Mouse (Mus musculus) heart, embryonic 11.5 days (tissue): ENCODE results near the gene Gm10024. TPM values are rescaled to one million over a fixed set of nuclear protein-coding genes. Genes with fewer than 3 reads are reported as not detected.
"Not testable (repeated sequence)": the region's sequence is repeated elsewhere in the genome, so short reads cannot be mapped to it uniquely, and the experiment has no call there.

ENCODE experiments used
- ATAC-seq: fragments of 200-750 bp; cut with Nextera tagmentation; replicated peaks from 2 replicates; pipeline ENCODE4 v1.8.0; 2017; ENCODE audit warnings: moderate library complexity; ENCODE audit not compliant: insufficient number of reproducible peaks, low FRiP score, low TSS enrichment
- H3K27ac ChIP-seq: fragments of 300-500 bp; sonication (generic); 2 replicates; pipeline ENCODE4 v1.5.1; 2014; ENCODE audit warnings: mild to moderate bottlenecking, low read depth, low read length
- H3K27me3 ChIP-seq: fragments of 300-500 bp; sonication (generic); 2 replicates; pipeline ENCODE4 v1.6.1; 2014; ENCODE audit warnings: mild to moderate bottlenecking, low read length, mixed read lengths; ENCODE audit not compliant: control insufficient read depth, insufficient read depth
- H3K36me3 ChIP-seq: fragments of 300-500 bp; sonication (generic); 2 replicates; pipeline ENCODE4 v1.6.1; 2014; ENCODE audit warnings: mild to moderate bottlenecking, low read length, moderate library complexity, mixed read lengths; ENCODE audit not compliant: control insufficient read depth, insufficient read depth
- H3K4me1 ChIP-seq: fragments of 300-500 bp; sonication (generic); 2 replicates; pipeline ENCODE4 v1.6.1; 2014; ENCODE audit warnings: low read length; ENCODE audit not compliant: control insufficient read depth, insufficient read depth
- H3K4me2 ChIP-seq: fragments of 300-500 bp; sonication (generic); 2 replicates; pipeline ENCODE4 v1.6.1; 2014; ENCODE audit warnings: mild to moderate bottlenecking, moderate library complexity
- H3K4me3 ChIP-seq: fragments of 300-500 bp; sonication (generic); 2 replicates; pipeline ENCODE4 v1.5.1; 2014; ENCODE audit warnings: low read depth, low read length
- H3K9ac ChIP-seq: fragments of 300-500 bp; sonication (generic); 2 replicates; pipeline ENCODE4 v1.6.1; 2014; ENCODE audit warnings: mild to moderate bottlenecking, low read depth, low read length, moderate library complexity
- H3K9me3 ChIP-seq: fragments of 300-500 bp; sonication (generic); replicated peaks from 2 replicates; pipeline ENCODE4 v1.6.1; 2016; ENCODE audit warnings: low read length; ENCODE audit not compliant: control insufficient read depth
- WGBS: fragments of 180-500 bp; shearing (Covaris S2); extraction: QIAGEN DNeasy Blood & Tissue Kit; methylation state at CpG from one replicate; pipeline ENCODE4 v1.1.7; 2014; ENCODE audit not compliant: insufficient replicate concordance; 5-methylcytosine and 5-hydroxymethylcytosine counted together
- polyA plus RNA-seq: library from polyadenylated mRNA; unstranded; fragments of >200 nt; fragmentation: Nextera tagmentation; extraction: Ambion mirVana; gene quantifications from 2 replicates; pipeline ENCODE4 v1.2.1, GENCODE M21; 2014

Gm10024 gene
- polyA plus RNA-seq = not detected in 2 replicates

DNA sequence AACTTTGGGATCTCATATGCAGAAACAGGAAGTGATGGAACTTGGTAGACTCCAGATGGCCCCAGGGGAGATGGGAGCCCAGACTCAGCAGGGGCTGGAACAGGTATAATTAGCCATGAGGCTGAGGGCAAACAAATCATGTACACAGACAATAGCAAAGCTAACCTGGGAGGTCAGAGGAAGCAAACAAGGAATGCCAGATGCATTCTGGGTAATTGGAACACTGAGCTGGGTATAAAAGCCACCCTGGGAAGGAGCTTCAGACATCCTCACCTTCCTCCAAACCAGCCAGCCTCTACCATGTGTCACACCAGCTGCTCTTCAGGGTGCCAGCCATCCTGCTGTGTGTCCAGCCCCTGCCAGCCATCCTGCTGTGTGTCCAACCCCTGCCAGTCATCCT is at the start of gene Gm10024:
Gene Gm10024 (plus strand): TSS at position 301 of the 400 bp plus-strand sequence.
- H3K27me3 ChIP-seq, H3K4me1 ChIP-seq, ATAC-seq, H3K9ac ChIP-seq, H3K27ac ChIP-seq, H3K36me3 ChIP-seq, H3K4me3 ChIP-seq, H3K4me2 ChIP-seq, H3K9me3 ChIP-seq: not testable (repeated sequence)

DNA sequence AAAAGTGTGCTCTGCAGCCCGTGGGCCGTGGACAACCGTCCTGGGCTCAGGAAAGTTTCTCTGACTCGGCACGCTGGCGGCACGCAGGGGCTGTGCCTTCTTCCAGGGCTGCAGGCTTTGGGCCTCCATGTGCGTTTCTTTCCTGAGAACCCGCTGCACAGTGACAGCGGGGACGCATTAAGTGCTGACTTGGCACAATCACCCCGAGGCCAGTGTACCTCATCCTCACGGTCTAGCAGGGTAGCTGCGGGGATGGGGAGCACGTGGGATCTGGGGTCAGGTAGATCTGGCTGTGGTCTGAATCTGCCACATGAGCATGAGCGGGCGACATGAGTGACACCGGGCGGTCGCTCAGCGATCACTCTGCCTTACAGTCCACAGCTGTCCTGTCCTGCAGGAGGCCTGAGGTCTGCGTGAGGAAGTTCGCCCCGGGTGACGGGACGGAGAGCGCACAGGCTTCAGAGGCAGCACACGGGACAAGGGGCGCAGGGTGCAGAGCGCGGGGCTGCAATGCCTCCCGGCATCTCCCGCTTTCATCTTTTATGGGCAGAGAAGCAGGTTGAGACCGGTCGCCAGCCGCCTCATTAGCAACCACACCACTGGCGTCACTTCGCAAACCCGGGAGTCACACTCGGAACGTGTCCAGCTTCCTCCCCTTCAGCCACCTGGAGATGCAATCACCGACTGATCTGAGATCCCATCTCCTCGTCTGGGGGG is 47.1 kb upstream of the Gm10024 start:
- 31% methylated on average over 43 of the region's 43 CpGs for WGBS
- Histone ChIP-seq H3K36me3 (no peaks in the 10 kb centered on the region), H3K4me1 (no peaks in the 10 kb centered on the region), H3K9me3 (no peaks in the 10 kb centered on the region), H3K4me2 (peak overlapping the region; percentile 50), H3K27ac (no peak overlapping the region), H3K27me3 (peaks cover 16% of the 10 kb centered on the region), H3K4me3 (no peak overlapping the region), H3K9ac (no peak overlapping the region)
- no peak for ATAC-seq

DNA sequence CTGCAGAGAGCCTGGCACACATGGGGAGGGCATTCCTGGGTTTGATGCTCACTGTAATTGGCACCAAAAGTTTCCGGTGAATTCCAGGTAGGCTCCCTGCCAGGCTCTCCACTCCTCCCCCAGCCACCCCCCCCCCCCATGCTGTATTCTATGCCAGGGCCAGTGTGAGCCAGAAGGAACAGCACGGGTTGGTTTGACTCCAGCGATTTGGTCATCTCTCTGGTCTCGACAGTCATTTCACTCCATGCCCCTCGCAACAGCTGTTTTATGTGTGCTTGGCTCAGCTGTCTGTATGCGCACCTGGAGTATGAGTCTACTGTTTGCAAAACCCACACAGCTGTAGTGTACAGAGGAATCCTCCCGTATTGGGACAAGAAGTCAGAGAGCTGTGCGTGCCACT is 44.9 kb upstream of the Gm10024 start:
- WGBS = 82% methylated on average over 8 of the region's 8 CpGs
- ATAC-seq = no peak
- Histone ChIP-seq H3K4me1 (no peaks in the 10 kb centered on the region; the same call in 1 of the 2 replicates), H3K36me3 (no peaks in the 10 kb centered on the region), H3K27me3 (peaks cover 16% of the 10 kb centered on the region), H3K4me3 (no peak overlapping the region), H3K9ac (no peak overlapping the region), H3K27ac (no peak overlapping the region), H3K9me3 (no peaks in the 10 kb centered on the region), H3K4me2 (no peak overlapping the region)

DNA sequence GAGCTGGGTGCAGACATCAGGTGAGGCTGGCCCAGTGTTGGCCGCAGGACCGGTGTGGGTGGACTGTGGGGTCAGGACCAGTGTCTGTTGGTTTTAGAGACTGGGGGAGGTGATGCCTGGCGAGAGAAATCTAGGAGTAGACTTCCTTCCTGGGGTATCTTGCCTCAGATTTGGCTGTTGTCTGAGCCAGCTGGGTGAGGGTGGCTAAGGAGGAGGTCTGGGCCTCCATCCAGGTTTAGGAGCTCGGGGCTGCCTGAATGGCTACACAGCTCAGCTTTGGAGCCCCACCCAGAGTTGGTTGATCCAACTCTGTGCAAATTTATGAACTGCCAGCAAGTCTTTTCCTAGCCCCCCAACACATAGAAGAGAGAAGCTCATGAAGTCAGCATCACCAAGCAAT is 43.9 kb upstream of the Gm10024 start:
- peaks cover 16% of the 10 kb centered on the region for H3K27me3 ChIP-seq
- no peak overlapping the region for H3K4me3 ChIP-seq
- H3K4me1 ChIP-seq = no peaks in the 10 kb centered on the region; the same call in 1 of the 2 replicates
- no peak for ATAC-seq
- H3K36me3 ChIP-seq = no peaks in the 10 kb centered on the region
- WGBS = 72% methylated on average over 4 of the region's 4 CpGs
- no peak overlapping the region for H3K9ac ChIP-seq
- no peaks in the 10 kb centered on the region for H3K9me3 ChIP-seq
- no peak overlapping the region for H3K27ac ChIP-seq
- H3K4me2 ChIP-seq = no peak overlapping the region

DNA sequence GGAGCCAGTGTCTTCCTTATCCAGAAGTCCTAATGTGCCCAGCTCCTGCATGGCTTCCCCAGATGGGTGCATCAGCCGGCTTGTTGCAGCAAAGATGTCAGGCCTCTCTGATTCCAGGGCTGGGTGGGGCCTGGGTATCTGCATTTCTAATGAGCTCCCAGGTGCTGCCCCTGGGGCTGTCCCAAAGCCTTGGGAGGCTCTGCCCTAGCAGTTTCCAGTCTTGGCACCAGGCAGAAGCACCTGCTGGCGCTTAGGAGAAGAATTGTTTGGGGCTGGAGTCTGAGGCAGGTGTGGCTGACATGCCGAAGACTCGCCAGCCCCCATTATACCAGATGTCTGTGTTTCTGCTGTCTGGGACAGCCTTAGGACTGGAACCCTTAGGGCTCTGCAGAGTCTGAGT is 40.5 kb upstream of the Gm10024 start:
- ATAC-seq = no peak
- H3K36me3 ChIP-seq = no peaks in the 10 kb centered on the region
- no peak overlapping the region for H3K9ac ChIP-seq
- peak overlapping the region; percentile 73 for H3K27ac ChIP-seq
- no peak overlapping the region for H3K4me3 ChIP-seq
- no peaks in the 10 kb centered on the region for H3K9me3 ChIP-seq
- no peaks in the 10 kb centered on the region; the same call in 1 of the 2 replicates for H3K4me1 ChIP-seq
- H3K4me2 ChIP-seq = no peak overlapping the region
- 83% methylated on average over 4 of the region's 4 CpGs for WGBS
- H3K27me3 ChIP-seq = peaks cover 11% of the 10 kb centered on the region

DNA sequence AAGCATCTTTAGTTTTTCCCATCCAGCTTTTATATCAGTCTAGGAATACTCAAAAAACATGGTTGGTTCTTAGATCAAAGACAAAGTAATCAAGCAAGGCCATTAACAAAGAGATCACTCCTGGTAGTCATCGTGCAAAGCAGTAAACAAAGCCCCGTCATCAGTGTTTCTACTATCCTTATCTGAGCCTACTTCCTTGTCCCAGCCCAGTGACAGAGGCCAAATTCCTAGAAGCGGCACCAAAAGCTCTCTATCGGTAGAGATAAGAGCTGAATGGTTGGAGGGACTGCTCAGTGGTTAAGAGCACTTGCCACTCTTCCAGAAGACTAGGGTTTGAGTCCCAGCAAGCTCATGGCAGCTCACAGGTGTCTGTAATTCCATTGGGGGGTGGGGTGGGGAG is 39.7 kb upstream of the Gm10024 start:
- peak; percentile 82 for ATAC-seq
- Histone ChIP-seq H3K4me1 (no peaks in the 10 kb centered on the region; the same call in 1 of the 2 replicates), H3K9me3 (no peaks in the 10 kb centered on the region), H3K4me2 (no peak overlapping the region), H3K27ac (peak overlapping the region; percentile 73), H3K27me3 (peaks cover 19% of the 10 kb centered on the region), H3K9ac (no peak overlapping the region), H3K36me3 (no peaks in the 10 kb centered on the region), H3K4me3 (no peak overlapping the region)
- WGBS = 15% methylated on average over 4 of the region's 4 CpGs

DNA sequence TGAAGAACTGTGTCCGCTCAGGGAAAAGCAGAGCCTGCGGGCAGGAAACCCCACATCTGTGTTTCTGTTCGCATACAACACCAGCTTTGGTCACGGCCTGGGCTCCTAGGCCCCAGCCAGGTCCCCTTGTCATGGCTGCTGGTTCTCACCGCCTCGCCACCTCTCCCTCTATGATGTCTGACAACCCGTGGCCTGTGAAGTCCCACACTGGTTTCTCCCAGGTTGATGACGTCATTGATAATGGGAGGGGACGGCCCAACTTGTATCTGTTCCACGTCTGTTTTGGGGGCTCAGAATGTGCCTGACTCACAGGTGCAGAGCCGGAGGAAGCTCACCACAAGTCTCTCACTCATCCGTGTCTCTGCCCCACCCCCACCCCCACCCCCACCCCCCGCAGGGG is 37.5 kb upstream of the Gm10024 start:
- no peaks in the 10 kb centered on the region for H3K36me3 ChIP-seq
- no peak for ATAC-seq
- H3K4me3 ChIP-seq = no peak overlapping the region
- H3K9me3 ChIP-seq = no peaks in the 10 kb centered on the region
- H3K4me2 ChIP-seq = no peak overlapping the region
- no peak overlapping the region for H3K9ac ChIP-seq
- H3K4me1 ChIP-seq = peaks cover 5% of the 10 kb centered on the region
- H3K27me3 ChIP-seq = peaks cover 40% of the 10 kb centered on the region
- H3K27ac ChIP-seq = no peak overlapping the region
- WGBS = 52% methylated on average over 13 of the region's 13 CpGs

DNA sequence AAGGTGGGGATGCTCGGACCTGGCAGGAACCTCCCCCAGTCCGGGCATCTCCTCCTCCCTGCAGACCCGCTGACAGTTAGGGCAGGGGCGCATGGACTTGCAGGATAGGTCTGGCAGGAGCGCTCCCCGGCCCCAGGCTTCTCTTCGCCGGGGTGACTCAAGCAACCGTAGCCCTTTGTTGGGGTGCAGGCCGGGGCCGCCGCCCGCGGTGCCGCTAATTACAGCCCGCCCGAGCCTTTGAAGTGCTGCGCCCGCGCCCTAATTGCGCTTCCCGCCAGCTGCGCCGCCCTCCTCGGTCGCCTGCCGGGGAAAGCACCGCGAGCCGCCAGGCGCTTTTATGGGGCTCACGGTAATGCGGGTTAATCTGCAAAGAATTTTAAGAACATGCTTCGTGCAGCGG is 33.7 kb upstream of the Gm10024 start:
- Histone ChIP-seq H3K4me1 (peaks cover 5% of the 10 kb centered on the region), H3K27me3 (peaks cover 45% of the 10 kb centered on the region), H3K9ac (no peak overlapping the region)

DNA sequence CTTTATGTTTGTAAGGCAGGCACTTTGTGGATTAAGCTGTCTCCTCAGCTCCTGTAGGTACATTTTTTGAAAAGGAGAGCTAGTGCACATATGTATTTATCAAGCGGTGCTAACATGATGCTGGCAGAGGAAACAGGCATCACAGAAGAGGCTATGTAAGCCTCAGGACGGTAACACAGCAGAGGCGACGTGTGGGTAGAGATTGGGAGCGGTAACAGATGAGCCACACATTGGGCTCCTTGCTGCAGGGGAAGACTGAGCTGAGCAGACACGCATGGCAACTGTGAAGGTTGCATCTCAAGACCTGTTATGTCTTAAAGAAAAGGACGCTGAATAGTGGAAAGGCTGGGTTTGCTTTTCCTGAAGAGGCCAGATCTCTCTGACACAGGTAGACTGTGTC is 28.3 kb upstream of the Gm10024 start:
- ATAC-seq = no peak
- 72% methylated on average over 7 of the region's 7 CpGs for WGBS
- Histone ChIP-seq H3K27ac (no peak overlapping the region), H3K9ac (no peak overlapping the region), H3K9me3 (no peaks in the 10 kb centered on the region), H3K4me2 (no peak overlapping the region), H3K4me3 (no peak overlapping the region), H3K36me3 (no peaks in the 10 kb centered on the region), H3K4me1 (no peaks in the 10 kb centered on the region; the same call in none of the 2 replicates), H3K27me3 (peaks cover 56% of the 10 kb centered on the region)

More for the DNA sequence above, 33.7 kb upstream of the Gm10024 start:
- under 1% methylated on average over 35 of the region's 35 CpGs for WGBS
- ATAC-seq = no peak
- H3K9me3 ChIP-seq = no peaks in the 10 kb centered on the region
- H3K27ac ChIP-seq = no peak overlapping the region
- peak overlapping the region; percentile 33 for H3K4me3 ChIP-seq
- no peaks in the 10 kb centered on the region for H3K36me3 ChIP-seq
- H3K4me2 ChIP-seq = peak overlapping the region; percentile 66
